ENCODE assay signal across 9 mouse cellular contexts in the genomic region with DNA sequence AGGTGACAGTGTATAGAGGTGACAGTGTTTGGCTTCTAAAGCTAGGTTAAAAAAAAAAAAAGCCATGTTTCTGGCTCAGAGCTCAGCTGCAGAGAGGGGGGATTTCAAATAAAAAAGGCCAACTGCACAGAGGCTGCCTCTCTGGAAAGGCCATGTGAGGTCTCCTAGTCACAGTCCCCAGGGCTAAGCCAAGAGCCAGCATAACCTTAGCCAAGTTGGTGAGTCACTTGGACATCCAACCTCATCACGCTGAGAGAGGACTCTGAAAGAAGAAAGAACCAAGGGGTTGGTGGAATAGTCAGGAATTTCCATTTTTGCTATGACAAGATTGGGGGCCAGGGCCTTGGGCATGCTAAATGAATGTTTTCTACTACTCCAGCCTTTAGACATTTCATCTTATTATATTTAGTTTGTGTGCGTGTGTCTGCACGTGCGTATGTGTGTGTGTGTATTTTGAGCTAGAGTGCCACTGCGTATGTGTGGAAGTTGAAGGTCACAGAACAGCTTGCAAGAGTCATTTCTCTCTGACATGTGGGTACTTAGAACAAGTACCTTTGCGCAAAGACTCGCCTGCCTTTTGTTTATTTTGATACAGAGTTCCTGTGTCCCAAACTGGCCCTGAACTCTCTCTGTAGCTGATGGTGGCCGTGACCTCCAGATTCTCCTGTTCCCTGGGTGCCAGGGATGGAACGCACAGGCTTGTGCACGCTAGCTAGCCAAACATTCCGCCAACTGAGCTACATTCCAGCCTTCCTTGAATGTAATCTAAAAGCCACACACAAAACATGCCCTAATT. TPM values are rescaled to one million over a fixed set of nuclear protein-coding genes. Genes with fewer than 3 reads are reported as not detected.
DNase-seq lines count a peak whose midpoint lies in the region.
"Had no signal": no experiment of that assay in that cellular context is flagged by ENCODE, and none has a peak within 500 bp of the region (broad histone marks: within the 10 kb centered on the region; RNA-seq: fewer than 3 reads in every experiment).

No protein-coding gene starts in this region.

- DNase-seq in 3134 (ENCODE audit: extremely low read depth, insufficient read length, low spot score) (peak; percentile 41), 3T3-L1 (ENCODE audit: low read depth, low spot score) (peak; percentile 74)
- peak; percentile 43 for DNase-seq in cerebellum, adult 11 months
- peak; percentile 79 for DNase-seq in heart, adult 8-10 months (ENCODE audit: low spot score)
- no peak for DNase-seq in kidney, adult 8-10 months
- DNase-seq in spleen, postnatal 14 days (ENCODE audit: low spot score in 2 of 2) = no peak
- DNase-seq in urinary bladder, postnatal 25 days (ENCODE audit: low spot score) = no peak
- DNase-seq: liver, embryonic 13.5 days had no signal

RNA-seq across cellular contexts. Expression of a gene that starts 4.5 kb away (rescaled TPM):
- total RNA-seq in heart, adult 8-10 months (2022) = 100 to 1,000 TPM; 287 to 304 (median 297) TPM

RNA-seq across cellular contexts. Expression of a gene that starts 19.1 kb away (rescaled TPM):
- total RNA-seq in heart, adult 8-10 months (2022) = 1,000 to 10,000 TPM; 3,196 to 3,318 (median 3,289) TPM

RNA-seq across cellular contexts. Expression of a gene that starts 28.7 kb away (rescaled TPM):
- total RNA-seq in heart, adult 8-10 months (2022) = 10 to 100 TPM; 54.0 to 70.5 (median 64.9) TPM

RNA-seq across cellular contexts. Expression of a gene that starts 29.0 kb away (rescaled TPM):
- 10 to 100 TPM; 51.2 to 62.4 (median 57.6) TPM for total RNA-seq in heart, adult 8-10 months (2022)

RNA-seq across cellular contexts. Expression of a gene that starts 32.4 kb away (rescaled TPM):
- total RNA-seq in heart, adult 8-10 months (2022) = not detected
- total RNA-seq: left cerebral cortex, postnatal 10 days had no signal

Comparison
In these comparisons a context has a peak if more than half of its experiments do, and no peak if none do; other contexts are left out.
1. DNase-seq: peak in 3134 (single experiment), 3T3-L1 (single experiment), cerebellum, adult 11 months (single experiment) and heart, adult 8-10 months (single experiment); none in kidney, adult 8-10 months (0 of 2), spleen, postnatal 14 days (0 of 2) and urinary bladder, postnatal 25 days (single experiment).